Mouse (Mus musculus) G1E (cell line): ENCODE measurements at regions not wholly inside any gene's neighbourhood (a gene's known extent, or its start where the extent isn't known, plus 50 kb on each side); places are given as distances from the start of the nearest gene placed in this dataset.

Source experiments
- CTCF ChIP-seq: IDR thresholded peaks from 2 replicates; pipeline ENCODE4 v1.5.1; 2012; ENCODE audit warnings: low read depth, low read length, inconsistent platforms, mixed read lengths
- GATA1 ChIP-seq: IDR thresholded peaks from 2 replicates; pipeline ENCODE4 v1.6.1; 2012; ENCODE audit warnings: borderline replicate concordance, low read length, inconsistent platforms, mixed read lengths
- POLR2AphosphoS5 ChIP-seq: IDR thresholded peaks from 2 replicates; pipeline ENCODE4 v1.6.1; 2012; ENCODE audit warnings: low read depth, low read length, inconsistent platforms; ENCODE audit not compliant: insufficient replicate concordance
- TAL1 ChIP-seq: conservative IDR thresholded peaks from 2 replicates; pipeline ENCODE4 v1.6.1; 2012; ENCODE audit warnings: low read depth, low read length, inconsistent platforms, mixed read lengths

- no peak for TF ChIP-seq CTCF
- no peak for TF ChIP-seq POLR2AphosphoS5
- TF ChIP-seq TAL1, result no peak
- no peak for TF ChIP-seq GATA1
These were observed 239.4 kb upstream of the 4930412O13Rik start for GRCm38 (mm10) chr2:9641629-9642028.
